Mouse (Mus musculus) liver (tissue): ENCODE results near the gene Zfp445.
"Not testable (repeated sequence)": the region's sequence is repeated elsewhere in the genome, so short reads cannot be mapped to it uniquely, and the experiment has no call there.

Experiments used
- DNase-seq: peaks from one replicate; pipeline ENCODE4 v3.0.0-alpha.2; 2020; ENCODE audit warnings: mixed read lengths

Gene Zfp445

DNA sequence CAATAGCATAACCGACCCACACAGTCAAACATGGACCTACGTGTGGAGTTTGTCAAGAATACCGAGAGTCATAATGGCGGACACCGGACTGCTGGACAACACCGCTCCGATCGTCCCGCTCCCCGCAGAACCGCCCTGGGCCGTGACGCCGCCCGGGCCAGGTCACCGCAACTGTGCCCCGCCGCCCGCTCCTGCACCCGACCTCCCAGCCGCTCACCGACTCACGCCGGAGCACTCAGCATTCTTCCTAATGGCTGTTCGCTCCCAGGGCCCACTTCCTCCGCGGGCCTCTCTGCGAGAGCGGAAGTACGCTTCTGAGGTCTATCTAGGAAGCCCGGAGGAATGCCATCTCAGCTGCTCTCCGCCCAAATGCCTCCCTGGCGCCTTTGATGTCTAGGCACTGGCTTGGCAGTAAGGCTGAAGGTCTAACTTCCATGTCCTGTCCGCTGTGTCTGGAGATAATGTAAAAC, at the start of gene Zfp445:
Zfp445 (minus strand) TSS at position 310 of the 470 bp plus-strand sequence.
- peak; percentile 86 for DNase-seq

- peak; percentile 32 for DNase-seq
Observed at GRCm38 (mm10) chr9:122902717-122903535, 37.1 kb upstream of the Zfp445 start.

DNA sequence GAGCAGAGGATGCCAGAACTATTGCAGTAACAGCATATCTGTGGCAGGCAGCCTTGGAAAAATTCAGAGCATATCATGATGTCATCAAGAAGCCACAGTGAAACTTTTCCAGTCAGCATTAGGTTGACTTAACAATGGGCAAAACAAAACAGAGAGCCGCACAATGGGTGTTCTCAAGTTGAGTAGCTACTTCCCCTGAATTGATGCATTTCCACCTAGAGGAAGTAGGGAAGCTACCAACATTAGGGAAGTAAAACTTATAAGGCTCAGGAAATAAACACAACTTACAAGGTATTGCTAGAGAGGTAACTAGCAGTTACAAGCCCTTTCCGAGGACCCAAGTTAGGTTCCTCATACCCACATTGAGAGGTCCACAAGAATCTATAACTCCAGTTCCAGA, 35.2 kb upstream of the Zfp445 start:
- DNase-seq: no peak

- DNase-seq: peak; percentile 45
Observed at GRCm38 (mm10) chr9:122886372-122887179, 20.8 kb upstream of the Zfp445 start.

DNA sequence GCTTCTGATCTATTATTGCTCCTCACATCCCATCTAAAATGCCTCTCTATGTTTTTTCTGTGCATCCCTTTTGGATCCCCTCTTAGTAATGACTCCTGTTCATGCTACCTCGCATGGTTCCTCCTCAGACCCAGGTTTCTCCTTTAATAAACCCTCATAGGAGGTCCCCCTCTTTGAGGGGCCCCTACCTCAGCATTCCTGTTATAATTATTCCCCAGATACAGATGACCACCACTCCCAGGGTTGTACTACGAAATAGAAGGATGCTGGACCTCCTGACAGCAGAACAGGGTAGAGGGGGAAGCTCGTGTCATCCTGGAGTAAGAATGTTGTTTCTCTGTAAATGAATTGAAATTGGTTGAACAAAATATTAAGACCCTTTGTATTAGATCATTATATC, 19.6 kb upstream of the Zfp445 start, which contains the start of gene Zkscan7:
Zkscan7 (plus strand) TSS at position 301 of the 400 bp plus-strand sequence.
- no peak for DNase-seq

GRCm38 (mm10) chr9:122875145-122875544, 9.3 kb upstream of the Zfp445 start:
- DNase-seq: no peak

- no peak for DNase-seq
Observed at GRCm38 (mm10) chr9:122874653-122875052, 8.8 kb upstream of the Zfp445 start.

DNA sequence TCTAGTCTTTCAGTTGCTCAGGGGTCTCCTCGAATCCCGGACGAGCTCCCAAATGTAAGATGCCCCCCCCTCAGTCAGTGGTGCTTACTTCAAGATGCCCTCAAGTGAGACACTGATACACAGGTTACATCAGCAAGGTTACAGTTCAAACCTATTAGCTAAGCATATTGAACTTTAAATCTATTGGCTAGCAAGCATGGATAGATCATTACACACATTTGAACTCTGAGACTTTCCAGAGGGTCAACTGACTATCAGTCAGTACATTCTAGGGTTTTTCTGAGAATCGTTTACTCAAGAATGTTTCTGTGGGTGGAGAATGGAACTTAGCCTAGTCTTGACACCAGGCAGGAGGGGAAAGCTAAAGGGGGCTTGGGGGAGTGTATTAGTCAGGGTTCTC, 6.8 kb upstream of the Zfp445 start:
- DNase-seq: no peak

- DNase-seq: no peak
Observed at GRCm38 (mm10) chr9:122866192-122866591, 386 bp upstream of the Zfp445 start.

DNA sequence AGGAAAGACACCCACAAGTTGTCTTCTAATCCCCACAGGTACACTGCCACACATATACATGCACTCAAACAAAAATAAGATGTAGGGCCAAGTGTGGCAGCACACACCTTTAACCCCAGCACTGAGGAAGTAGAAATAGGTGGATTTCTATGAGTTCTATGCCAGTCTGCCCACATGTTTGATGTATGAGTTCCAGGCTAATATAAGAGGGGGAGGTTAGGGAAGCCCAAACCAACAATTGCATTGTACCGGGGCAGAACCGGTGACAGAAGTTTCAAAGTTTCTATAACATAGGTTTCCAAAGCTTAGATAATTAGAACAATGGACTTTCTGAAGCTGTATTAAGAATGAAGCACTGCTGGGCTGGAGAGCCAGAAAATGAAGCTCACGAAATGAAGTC, 958 bp downstream of the Zfp445 start:
- no peak for DNase-seq

DNA sequence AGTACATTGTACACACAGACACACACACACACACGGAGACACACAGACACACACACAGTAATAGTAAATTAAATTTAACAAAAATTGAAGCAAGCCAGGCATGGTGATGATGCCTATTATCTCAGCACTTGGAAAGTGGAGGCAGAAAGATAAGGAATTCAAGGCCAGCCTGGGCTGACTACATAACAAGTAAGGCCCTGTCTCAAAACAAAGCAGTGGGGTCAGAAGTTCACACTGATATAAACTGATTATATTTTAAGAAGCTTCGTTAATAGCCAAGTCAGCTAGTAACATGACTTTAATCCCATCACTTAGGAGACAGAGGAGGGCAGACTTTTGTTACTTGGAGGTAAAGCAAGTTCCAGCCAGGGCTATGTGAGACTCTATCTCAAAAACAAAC, 2.1 kb downstream of the Zfp445 start:
- DNase-seq: no peak

DNA sequence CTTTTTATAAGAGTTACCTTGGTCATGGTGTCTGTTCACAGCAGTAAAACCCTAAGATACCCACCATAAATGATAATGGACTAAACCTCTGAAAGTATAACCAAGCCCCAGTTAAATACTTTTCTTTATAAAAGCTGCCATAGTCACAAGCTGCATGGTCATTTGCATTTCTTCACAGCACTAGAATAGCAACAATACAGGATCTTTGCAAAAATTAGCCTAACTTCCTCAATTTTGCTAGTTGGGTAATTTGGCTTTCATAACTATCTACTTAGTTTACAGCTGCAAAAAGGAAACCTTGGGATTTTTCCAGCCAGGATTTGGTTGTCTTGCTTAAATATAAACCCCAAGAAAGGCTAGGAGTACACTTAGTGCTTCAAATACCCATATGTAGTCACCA, 5.1 kb downstream of the Zfp445 start:
- no peak for DNase-seq

DNA sequence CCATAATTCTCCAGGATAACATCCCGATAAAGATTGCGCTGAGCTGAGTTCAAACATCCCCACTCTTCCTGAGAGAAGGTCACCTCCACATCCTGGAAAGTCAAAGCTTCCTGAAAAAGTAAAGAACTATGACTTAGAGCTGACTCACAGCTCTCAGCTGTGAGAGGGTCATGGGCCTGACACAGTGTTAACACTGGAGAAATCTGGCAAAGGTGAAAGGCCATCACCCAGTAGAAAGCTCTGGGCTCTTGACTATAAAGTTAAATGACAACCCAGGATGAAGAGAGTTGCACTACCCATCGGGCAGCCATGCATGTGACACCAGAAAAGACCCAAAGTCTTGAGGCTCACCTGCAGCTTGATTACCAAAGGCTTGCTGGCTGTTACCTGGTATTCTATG, 9.1 kb downstream of the Zfp445 start:
- DNase-seq: no peak

- DNase-seq: no peak
Observed at GRCm38 (mm10) chr9:122855617-122856016, 10.2 kb downstream of the Zfp445 start.

- not testable (repeated sequence) for DNase-seq
Observed at GRCm38 (mm10) chr9:122855141-122855540, 10.7 kb downstream of the Zfp445 start.

GRCm38 (mm10) chr9:122854526-122854925, 11.3 kb downstream of the Zfp445 start:
- no peak for DNase-seq

GRCm38 (mm10) chr9:122847811-122848311, 17.9 kb downstream of the Zfp445 start:
- DNase-seq: not testable (repeated sequence)

DNA sequence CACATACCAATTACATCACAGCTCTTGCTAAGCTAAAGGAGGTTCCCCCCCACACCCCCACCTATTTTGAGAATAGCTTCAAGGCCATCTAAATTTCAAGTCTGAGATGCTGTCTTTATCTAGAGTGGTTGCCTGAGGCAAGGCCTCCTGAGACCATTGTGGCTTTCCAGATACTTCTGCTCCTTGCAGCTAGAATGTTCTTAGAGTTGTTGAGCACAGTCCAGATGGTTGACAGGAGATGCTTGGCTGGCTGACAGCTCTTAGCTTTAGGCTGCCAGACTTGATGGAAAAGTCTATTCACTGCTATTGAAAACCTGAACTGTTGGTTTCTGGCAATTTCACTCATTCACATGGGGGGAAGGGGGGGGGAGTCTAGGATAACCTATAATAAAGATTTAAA, 19.6 kb downstream of the Zfp445 start:
- no peak for DNase-seq

- no peak for DNase-seq
Observed at GRCm38 (mm10) chr9:122845621-122846020, 20.2 kb downstream of the Zfp445 start.

- DNase-seq: no peak
Observed at GRCm38 (mm10) chr9:122843760-122844159, 22.0 kb downstream of the Zfp445 start, which contains the start of gene Gm35549. Gm35549 (minus strand) TSS chr9:122844035.

GRCm38 (mm10) chr9:122837680-122838079, 28.1 kb downstream of the Zfp445 start:
- DNase-seq: peak; percentile 46

DNA sequence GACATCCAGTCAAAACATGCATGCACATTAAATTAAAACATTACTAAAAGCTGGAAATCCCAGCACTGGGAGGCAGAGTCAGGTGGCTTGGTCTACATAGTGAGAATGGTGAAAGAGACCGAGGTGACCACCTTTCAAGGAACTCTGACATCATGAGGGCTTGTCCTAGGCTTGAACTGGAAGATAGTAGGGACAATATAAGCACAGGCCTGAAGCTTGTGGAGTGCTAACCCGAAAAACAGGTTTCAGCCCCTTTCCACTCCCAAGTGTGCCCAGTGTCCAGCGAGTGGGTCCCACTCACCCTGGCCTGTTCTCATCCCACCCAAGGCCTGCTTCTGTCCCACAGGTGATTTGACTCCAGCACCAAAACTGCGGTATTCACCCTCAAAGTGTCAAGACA, 28.6 kb downstream of the Zfp445 start:
- DNase-seq: no peak

GRCm38 (mm10) chr9:122836790-122837189, 29.0 kb downstream of the Zfp445 start:
- peak; percentile 28 for DNase-seq
